Mouse (Mus musculus) myocyte (in vitro differentiated cells): ENCODE measurements around the gene Ltbp3. TPM values are rescaled to one million over a fixed set of nuclear protein-coding genes. Genes with fewer than 3 reads are reported as not detected.
A peak's percentile ranks its signal among the peaks of the same experiment; 100 is the strongest.
"Not testable (repeated sequence)": the region's sequence is repeated elsewhere in the genome, so short reads cannot be mapped to it uniquely, and the experiment has no call there.

Source experiments
- H3K27me3 ChIP-seq: one replicate; pipeline ENCODE4 v1.6.1; 2011; ENCODE audit not compliant: control insufficient read depth, insufficient read depth, insufficient read length
- H3K36me3 ChIP-seq: one replicate; pipeline ENCODE4 v1.6.1; 2011; ENCODE audit not compliant: control insufficient read depth, insufficient read depth
- H3K4me2 ChIP-seq: one replicate; pipeline ENCODE4 v1.6.1; 2011; ENCODE audit warnings: low read depth, control low read depth
- H3K4me3 ChIP-seq: one replicate; pipeline ENCODE4 v1.5.1; 2011; ENCODE audit warnings: mild to moderate bottlenecking, control low read depth, moderate library complexity
- H3K79me2 ChIP-seq: one replicate; pipeline ENCODE4 v1.6.1; 2011; ENCODE audit not compliant: control insufficient read depth, insufficient read depth
- H3ac ChIP-seq: one replicate; pipeline ENCODE4 v1.6.1; 2011; ENCODE audit not compliant: control insufficient read depth, insufficient read length
- CEBPB ChIP-seq: IDR thresholded peaks from 2 replicates; pipeline ENCODE4 v1.6.1; 2011; ENCODE audit warnings: mild to moderate bottlenecking, moderate library complexity; ENCODE audit not compliant: poor library complexity, insufficient read depth, severe bottlenecking
- E2F4 ChIP-seq: IDR thresholded peaks from one replicate; pipeline ENCODE4 v1.6.1; 2011; ENCODE audit warnings: mild to moderate bottlenecking, control low read depth, moderate library complexity; ENCODE audit not compliant: insufficient read depth
- MAX ChIP-seq: IDR thresholded peaks from one replicate; pipeline ENCODE4 v1.6.1; 2011; ENCODE audit warnings: low read depth, mild to moderate bottlenecking, control low read depth
- MYOD1 ChIP-seq, 3 experiments: IDR thresholded peaks; one replicate each; pipeline ENCODE4 v1.6.1; 2011; ENCODE audit warnings: control low read depth in 2 of 3, low read depth in 2 of 3, mild to moderate bottlenecking in 2 of 3, moderate library complexity in 1 of 3; ENCODE audit not compliant: insufficient read length in 2 of 3, control insufficient read depth in 1 of 3
- MYOG ChIP-seq, 3 experiments: IDR thresholded peaks; one replicate each; pipeline ENCODE4 v1.6.1; 2011; ENCODE audit warnings: control low read depth in 2 of 3, low read depth in 2 of 3, mild to moderate bottlenecking in 2 of 3; ENCODE audit not compliant: insufficient read length in 2 of 3, control insufficient read depth in 1 of 3, insufficient read depth in 1 of 3
- POLR2A ChIP-seq: IDR thresholded peaks from one replicate; pipeline ENCODE4 v1.6.1; 2011; ENCODE audit warnings: low read depth, mild to moderate bottlenecking, control low read depth, moderate library complexity; ENCODE audit not compliant: insufficient read length
- POLR2AphosphoS2 ChIP-seq: IDR thresholded peaks from one replicate; pipeline ENCODE4 v1.6.1; 2011; ENCODE audit warnings: low read depth, control low read depth; ENCODE audit not compliant: insufficient read length
- REST ChIP-seq: IDR thresholded peaks from one replicate; pipeline ENCODE4 v1.6.1; 2011; ENCODE audit warnings: mild to moderate bottlenecking, control low read depth, moderate library complexity; ENCODE audit not compliant: insufficient read depth, insufficient read length
- SRF ChIP-seq: IDR thresholded peaks from one replicate; pipeline ENCODE4 v1.6.1; 2011; ENCODE audit warnings: low read depth; ENCODE audit not compliant: control insufficient read depth, insufficient read length
- TCF12 ChIP-seq: IDR thresholded peaks from one replicate; pipeline ENCODE4 v1.6.1; 2011; ENCODE audit warnings: mild to moderate bottlenecking, control low read depth; ENCODE audit not compliant: poor library complexity, insufficient read depth, severe bottlenecking
- TCF3 ChIP-seq: IDR thresholded peaks from one replicate; pipeline ENCODE4 v1.6.1; 2011; ENCODE audit warnings: low read depth, control low read depth; ENCODE audit not compliant: insufficient read length
- polyA plus RNA-seq: library from polyadenylated mRNA; unstranded; fragments of >200 nt; fragmentation: generic; extraction: Trizol; gene quantifications from one replicate; pipeline ENCODE4 v1.2.1, GENCODE M21; 2012; ENCODE audit warnings: missing spikeins

Gene Ltbp3
- polyA plus RNA-seq, 1 experiment: 100 TPM

GRCm38 (mm10) chr19:5793917-5794770, 53.4 kb downstream of the Ltbp3 start:
- TF ChIP-seq POLR2AphosphoS2 (peak; percentile 88), POLR2A (peak; percentile 42)
- H3K27me3 ChIP-seq, H3ac ChIP-seq: not testable (repeated sequence)
- peak overlapping the region; percentile 96 for H3K4me2 ChIP-seq
- H3K79me2 ChIP-seq: peaks cover 42% of the 10 kb centered on the region
- peak overlapping the region; percentile 100 for H3K4me3 ChIP-seq
- H3K36me3 ChIP-seq: peaks cover 43% of the 10 kb centered on the region

- H3K4me2 ChIP-seq: peak overlapping the region; percentile 96
- H3K36me3 ChIP-seq: peaks cover 45% of the 10 kb centered on the region
- H3K27me3 ChIP-seq: no peaks in the 10 kb centered on the region
- H3K79me2 ChIP-seq: peaks cover 51% of the 10 kb centered on the region
- no peak overlapping the region for H3ac ChIP-seq
- peak overlapping the region; percentile 100 for H3K4me3 ChIP-seq
- TF ChIP-seq POLR2A (peak; percentile 60), TCF3 (no peak), E2F4 (no peak), REST (no peak), MYOD1 (IDR thresholded peaks at IDR 0.05; ENCODE audit: control insufficient read depth in 1 of 3, insufficient read length in 2 of 3, low read depth in 2 of 3) (no peak), MAX (no peak), TCF12 (no peak), CEBPB (no peak), POLR2AphosphoS2 (peak; percentile 96), MYOG (IDR thresholded peaks at IDR 0.05; ENCODE audit: control insufficient read depth in 1 of 3, insufficient read depth in 1 of 3, insufficient read length in 2 of 3, low read depth in 2 of 3) (no peak), SRF (no peak)
Observed at GRCm38 (mm10) chr19:5794771-5795576, 54.3 kb downstream of the Ltbp3 start.

- TF ChIP-seq MAX (no peak), POLR2AphosphoS2 (peak; percentile 92), MYOD1 (IDR thresholded peaks at IDR 0.05; ENCODE audit: control insufficient read depth in 1 of 3, insufficient read length in 2 of 3, low read depth in 2 of 3) (no peak), POLR2A (peak; percentile 69), CEBPB (no peak)
- H3K27me3 ChIP-seq: no peaks in the 10 kb centered on the region
- H3K4me3 ChIP-seq: peak overlapping the region; percentile 100
- H3K4me2 ChIP-seq: peak overlapping the region; percentile 96
- H3ac ChIP-seq: no peak overlapping the region
- H3K79me2 ChIP-seq: peaks cover 60% of the 10 kb centered on the region
- H3K36me3 ChIP-seq: peaks cover 52% of the 10 kb centered on the region
Observed at GRCm38 (mm10) chr19:5795668-5796572, 55.2 kb downstream of the Ltbp3 start.

GRCm38 (mm10) chr19:5796573-5797111, 55.9 kb downstream of the Ltbp3 start:
- Histone ChIP-seq H3K36me3 (peaks cover 52% of the 10 kb centered on the region), H3K4me2 (peak overlapping the region; percentile 96), H3K79me2 (peaks cover 67% of the 10 kb centered on the region), H3K4me3 (peak overlapping the region; percentile 100), H3ac (no peak overlapping the region), H3K27me3 (no peaks in the 10 kb centered on the region)
- TF ChIP-seq CEBPB (no peak), TCF12 (no peak), MYOG (IDR thresholded peaks at IDR 0.05; ENCODE audit: control insufficient read depth in 1 of 3, insufficient read depth in 1 of 3, insufficient read length in 2 of 3, low read depth in 2 of 3) (no peak), POLR2A (peak; percentile 48), SRF (no peak), TCF3 (no peak), MYOD1 (IDR thresholded peaks at IDR 0.05; ENCODE audit: control insufficient read depth in 1 of 3, insufficient read length in 2 of 3, low read depth in 2 of 3) (no peak), POLR2AphosphoS2 (peak; percentile 63)
